Mouse (Mus musculus) limb, embryonic 11.5 days (tissue): ENCODE results near the gene Osbpl6. TPM values are rescaled to one million over a fixed set of nuclear protein-coding genes. Genes with fewer than 3 reads are reported as not detected.

Experiments
- ATAC-seq: fragments of 200-750 bp; cut with Nextera tagmentation; 2 replicates; pipeline ENCODE4 v1.8.0; 2017; ENCODE audit warnings: low read depth; ENCODE audit not compliant: insufficient number of reproducible peaks, low FRiP score, low TSS enrichment
- DNase-seq: peaks from one replicate; pipeline ENCODE4 v3.0.0-alpha.2; 2015; ENCODE audit warnings: low spot score
- H3K27ac ChIP-seq: fragments of 300-500 bp; sonication (generic); replicated peaks from 2 replicates; pipeline ENCODE4 v1.5.1; 2014; ENCODE audit warnings: low read depth, mild to moderate bottlenecking, low read length
- H3K27me3 ChIP-seq: fragments of 300-500 bp; sonication (generic); 2 replicates; pipeline ENCODE4 v1.6.1; 2014; ENCODE audit warnings: mild to moderate bottlenecking, low read length, mixed read lengths; ENCODE audit not compliant: control insufficient read depth, insufficient read depth
- H3K36me3 ChIP-seq: fragments of 300-500 bp; sonication (generic); 2 replicates; pipeline ENCODE4 v1.6.1; 2014; ENCODE audit warnings: mild to moderate bottlenecking, low read length, moderate library complexity, mixed read lengths; ENCODE audit not compliant: control insufficient read depth, insufficient read depth
- H3K4me1 ChIP-seq: fragments of 300-500 bp; sonication (generic); 2 replicates; pipeline ENCODE4 v1.6.1; 2014; ENCODE audit warnings: low read length, mixed read lengths; ENCODE audit not compliant: control insufficient read depth, insufficient read depth
- H3K4me2 ChIP-seq: fragments of 300-500 bp; sonication (generic); 2 replicates; pipeline ENCODE4 v1.6.1; 2014; ENCODE audit warnings: low read depth, mild to moderate bottlenecking, moderate library complexity; ENCODE audit not compliant: severe bottlenecking
- H3K4me3 ChIP-seq: fragments of 300-500 bp; sonication (generic); 2 replicates; pipeline ENCODE4 v1.5.1; 2014; ENCODE audit warnings: low read depth, low read length
- H3K9ac ChIP-seq: fragments of 300-500 bp; sonication (generic); 2 replicates; pipeline ENCODE4 v1.6.1; 2014; ENCODE audit warnings: mild to moderate bottlenecking, low read length
- H3K9me3 ChIP-seq: fragments of 300-500 bp; sonication (generic); 2 replicates; pipeline ENCODE4 v1.6.1; 2016; ENCODE audit warnings: low read length; ENCODE audit not compliant: control insufficient read depth
- WGBS: fragments of 180-500 bp; shearing (Covaris S2); extraction: QIAGEN DNeasy Blood & Tissue Kit; methylation state at CpG from one replicate; pipeline ENCODE4 v1.1.7; 2014; 5-methylcytosine and 5-hydroxymethylcytosine counted together
- polyA plus RNA-seq: library from polyadenylated mRNA; unstranded; fragments of >200 nt; fragmentation: Nextera tagmentation; extraction: Ambion mirVana; gene quantifications from 2 replicates; pipeline ENCODE4 v1.2.1, GENCODE M21; 2014

Osbpl6 gene
- polyA plus RNA-seq, 1 experiment from 2014 or later: 15.3 TPM

GRCm38 (mm10) chr2:76566933-76567551 is 160.7 kb downstream of the Osbpl6 start:
- no peak for ATAC-seq

GRCm38 (mm10) chr2:76571543-76571942 is 165.2 kb downstream of the Osbpl6 start:
- WGBS: 80% methylated on average over 10 of the region's 10 CpGs
- H3K27me3 ChIP-seq: no peaks in the 10 kb centered on the region
- H3K4me3 ChIP-seq: no peak overlapping the region
- H3K9ac ChIP-seq: no peak overlapping the region
- ATAC-seq (no peak), DNase-seq (no peak)
- no peak overlapping the region for H3K4me2 ChIP-seq
- H3K9me3 ChIP-seq: no peaks in the 10 kb centered on the region
- H3K27ac ChIP-seq: no peak overlapping the region
- H3K36me3 ChIP-seq: no peaks in the 10 kb centered on the region
- H3K4me1 ChIP-seq: no peaks in the 10 kb centered on the region

More at GRCm38 (mm10) chr2:76566933-76567551, 160.7 kb downstream of the Osbpl6 start:
- Histone ChIP-seq H3K9ac (no peak overlapping the region), H3K27ac (no peak overlapping the region), H3K36me3 (no peaks in the 10 kb centered on the region), H3K27me3 (no peaks in the 10 kb centered on the region), H3K9me3 (no peaks in the 10 kb centered on the region), H3K4me1 (no peaks in the 10 kb centered on the region), H3K4me3 (no peak overlapping the region), H3K4me2 (no peak overlapping the region)
- no peak for DNase-seq
- 86% methylated on average over 8 of the region's 8 CpGs for WGBS

- Histone ChIP-seq H3K9me3 (0 out of 2 replicates have a peak, but pooled peaks cover 2% of the 10 kb centered on the region), H3K4me2 (no peak overlapping the region), H3K27me3 (no peaks in the 10 kb centered on the region), H3K4me1 (no peaks in the 10 kb centered on the region), H3K27ac (no peak overlapping the region), H3K4me3 (no peak overlapping the region), H3K36me3 (no peaks in the 10 kb centered on the region), H3K9ac (no peak overlapping the region)
- ATAC-seq (no peak), DNase-seq (no peak)
- WGBS: 91% methylated on average over 8 of the region's 8 CpGs
These were observed 172.6 kb downstream of the Osbpl6 start for GRCm38 (mm10) chr2:76578911-76579310.

GRCm38 (mm10) chr2:76585090-76585489 is 178.8 kb downstream of the Osbpl6 start:
- 0 out of 2 replicates have a peak, but pooled peaks cover 2% of the 10 kb centered on the region for H3K9me3 ChIP-seq
- H3K27ac ChIP-seq: no peak overlapping the region
- H3K4me2 ChIP-seq: no peak overlapping the region
- ATAC-seq (no peak), DNase-seq (no peak)
- H3K4me3 ChIP-seq: no peak overlapping the region
- H3K27me3 ChIP-seq: no peaks in the 10 kb centered on the region
- WGBS: 89% methylated on average over 13 of the region's 13 CpGs
- no peaks in the 10 kb centered on the region for H3K36me3 ChIP-seq
- no peaks in the 10 kb centered on the region for H3K4me1 ChIP-seq
- H3K9ac ChIP-seq: no peak overlapping the region

- Histone ChIP-seq H3K4me2 (no peak overlapping the region), H3K36me3 (no peaks in the 10 kb centered on the region), H3K4me3 (no peak overlapping the region), H3K27ac (no peak overlapping the region), H3K9me3 (0 out of 2 replicates have a peak, but pooled peaks cover 2% of the 10 kb centered on the region), H3K9ac (no peak overlapping the region), H3K4me1 (no peaks in the 10 kb centered on the region), H3K27me3 (no peaks in the 10 kb centered on the region)
- DNase-seq (no peak), ATAC-seq (no peak)
- 85% methylated on average over 10 of the region's 10 CpGs for WGBS
These were observed 180.6 kb downstream of the Osbpl6 start for GRCm38 (mm10) chr2:76586906-76587305.

- 92% methylated on average over 7 of the region's 7 CpGs for WGBS
- no peak overlapping the region for H3K4me3 ChIP-seq
- H3K4me2 ChIP-seq: no peak overlapping the region
- H3K9ac ChIP-seq: no peak overlapping the region
- no peaks in the 10 kb centered on the region for H3K27me3 ChIP-seq
- ATAC-seq (no peak), DNase-seq (no peak)
- H3K9me3 ChIP-seq: no peaks in the 10 kb centered on the region
- no peak overlapping the region for H3K27ac ChIP-seq
- H3K4me1 ChIP-seq: no peaks in the 10 kb centered on the region
- H3K36me3 ChIP-seq: no peaks in the 10 kb centered on the region
These were observed 183.9 kb downstream of the Osbpl6 start for GRCm38 (mm10) chr2:76590221-76590620.

GRCm38 (mm10) chr2:76592401-76592924 is 186.2 kb downstream of the Osbpl6 start:
- no peak for ATAC-seq
- 67% methylated on average over 3 of the region's 3 CpGs for WGBS

GRCm38 (mm10) chr2:76597521-76597920 is 191.2 kb downstream of the Osbpl6 start:
- Histone ChIP-seq H3K4me3 (no peak overlapping the region), H3K4me2 (no peak overlapping the region), H3K4me1 (no peaks in the 10 kb centered on the region), H3K9ac (no peak overlapping the region), H3K27me3 (no peaks in the 10 kb centered on the region), H3K27ac (no peak overlapping the region), H3K36me3 (no peaks in the 10 kb centered on the region), H3K9me3 (no peaks in the 10 kb centered on the region)
- 83% methylated on average over 11 of the region's 11 CpGs for WGBS
- no peak for DNase-seq
- no peak for ATAC-seq

More at GRCm38 (mm10) chr2:76592401-76592924, 186.2 kb downstream of the Osbpl6 start:
- Histone ChIP-seq H3K36me3 (no peaks in the 10 kb centered on the region), H3K4me1 (no peaks in the 10 kb centered on the region), H3K27ac (no peak overlapping the region), H3K4me3 (no peak overlapping the region), H3K9me3 (no peaks in the 10 kb centered on the region), H3K9ac (no peak overlapping the region), H3K27me3 (no peaks in the 10 kb centered on the region), H3K4me2 (no peak overlapping the region)
- no peak for DNase-seq
